Mouse (Mus musculus) embryo, embryonic 9.5 days (tissue): ENCODE results near the gene H2al1g.
"Not testable (repeated sequence)": the region's sequence is repeated elsewhere in the genome, so short reads cannot be mapped to it uniquely, and the experiment has no call there.

ENCODE experiments used
- DNase-seq: peaks from one replicate; pipeline ENCODE4 v3.0.0-alpha.2; 2017; ENCODE audit errors: extremely low spot score

Gene H2al1g

DNA sequence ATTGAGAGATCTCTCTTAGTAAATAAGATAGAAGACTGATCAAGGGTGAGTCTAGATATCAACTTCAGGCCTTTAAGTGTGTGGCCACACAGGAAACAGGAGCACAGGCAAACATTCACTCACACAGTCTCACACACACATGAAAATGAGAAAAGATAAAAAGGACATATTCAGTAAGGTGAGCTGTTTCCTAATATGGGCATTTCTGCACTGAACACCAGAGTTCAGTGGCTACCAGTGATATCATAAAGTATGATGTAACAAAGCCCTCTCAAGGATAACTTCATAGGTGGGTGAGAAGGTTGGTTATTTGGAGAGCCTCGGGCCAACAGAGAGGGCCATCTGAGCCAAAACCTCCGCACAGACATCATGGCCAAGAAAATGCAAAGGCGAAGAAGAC, at the start of gene H2al1g:
TSS of gene H2al1g (plus strand) at position 301 of the 400 bp plus-strand sequence.
- not testable (repeated sequence) for DNase-seq

GRCm38 (mm10) chrX:11269074-11269473, 49.0 kb upstream of the H2al1g start:
- DNase-seq = no peak

GRCm38 (mm10) chrX:11273190-11273589, 44.9 kb upstream of the H2al1g start:
- DNase-seq = no peak

DNA sequence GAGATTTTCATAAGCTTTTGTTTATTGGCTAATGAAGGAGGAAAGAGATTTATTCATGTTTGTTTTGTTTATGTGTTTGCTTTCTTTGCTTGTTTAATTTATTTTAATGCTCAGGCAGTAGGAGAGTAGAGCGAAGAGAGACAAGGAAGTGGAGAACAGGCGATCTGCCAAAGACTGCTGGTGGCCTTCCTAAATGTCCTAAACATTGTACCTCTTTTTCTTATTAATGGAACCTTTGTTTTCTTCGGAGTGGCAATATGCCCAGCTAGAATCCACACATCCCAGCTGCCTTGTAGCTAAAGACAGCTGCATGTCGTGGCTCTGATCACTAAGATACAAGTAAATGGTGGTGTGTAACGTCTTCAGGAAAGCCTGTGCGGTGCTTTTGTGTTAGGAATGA, 41.0 kb upstream of the H2al1g start:
- no peak for DNase-seq

DNA sequence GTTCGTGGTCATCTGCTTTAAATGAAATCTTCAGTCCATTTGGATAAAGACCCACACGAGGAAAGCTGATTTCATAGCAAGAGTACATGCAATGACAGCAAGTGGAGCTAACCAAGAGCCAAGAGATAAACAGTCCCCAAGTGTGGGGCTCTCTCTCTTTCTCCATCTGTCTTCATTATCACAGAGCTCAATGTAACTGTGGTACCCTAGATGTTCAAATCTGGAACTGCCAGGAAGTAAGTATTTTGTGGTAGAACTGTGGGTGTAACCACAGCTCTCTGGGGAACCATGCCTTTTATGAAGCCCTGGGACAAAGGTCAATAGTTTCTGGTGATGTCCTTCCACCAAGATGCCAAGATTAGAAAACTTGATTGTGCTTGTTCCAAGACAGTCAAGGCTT, 37.3 kb upstream of the H2al1g start:
- no peak for DNase-seq

DNA sequence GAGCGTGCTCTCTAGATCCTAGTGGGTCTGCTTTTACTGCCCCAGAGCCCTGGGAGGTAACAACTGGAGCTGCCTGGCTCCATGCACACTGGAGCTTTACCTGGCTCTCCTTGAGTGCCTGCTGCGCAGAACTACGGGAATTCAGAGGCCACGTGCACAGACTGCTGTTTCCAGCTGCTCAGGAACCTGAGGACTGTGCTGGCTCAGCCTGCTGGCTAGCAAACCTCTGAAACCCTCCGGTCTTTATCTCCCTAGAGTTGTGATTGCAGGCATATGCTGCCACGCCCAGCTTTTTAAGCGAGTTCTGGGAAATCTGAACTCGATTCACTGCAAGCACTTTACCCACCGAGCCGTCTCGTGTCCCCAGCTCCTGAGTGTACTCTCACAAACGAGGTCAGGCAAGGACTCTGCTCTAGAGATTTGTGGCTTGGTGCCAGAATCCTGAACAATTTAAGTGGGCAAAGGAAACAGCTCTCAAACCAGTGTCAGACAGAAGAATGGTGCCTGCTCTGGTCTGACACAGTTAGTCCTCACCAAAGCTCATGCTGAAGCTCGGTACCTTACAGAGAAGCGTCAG, 29.7 kb upstream of the H2al1g start:
- DNase-seq = no peak

DNA sequence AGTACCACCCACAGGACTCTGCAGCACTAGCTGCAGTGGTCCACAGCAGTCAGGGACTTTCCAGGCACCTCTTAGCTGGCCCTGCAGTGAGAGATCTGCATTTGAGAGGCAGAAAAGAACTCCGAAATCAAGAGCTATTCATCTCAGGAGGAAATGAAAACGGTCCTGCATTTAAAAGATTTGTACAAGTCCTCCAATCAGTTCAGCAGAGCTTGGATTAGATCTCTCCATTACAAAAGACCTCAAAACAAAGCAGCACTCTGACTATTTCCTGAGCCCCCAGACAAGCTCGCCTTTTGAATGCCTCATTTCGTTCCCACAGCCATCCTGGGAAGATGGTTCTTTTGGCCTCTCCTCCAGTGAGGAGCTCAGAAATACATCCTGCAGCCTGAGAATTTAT, 28.8 kb upstream of the H2al1g start:
- no peak for DNase-seq

DNA sequence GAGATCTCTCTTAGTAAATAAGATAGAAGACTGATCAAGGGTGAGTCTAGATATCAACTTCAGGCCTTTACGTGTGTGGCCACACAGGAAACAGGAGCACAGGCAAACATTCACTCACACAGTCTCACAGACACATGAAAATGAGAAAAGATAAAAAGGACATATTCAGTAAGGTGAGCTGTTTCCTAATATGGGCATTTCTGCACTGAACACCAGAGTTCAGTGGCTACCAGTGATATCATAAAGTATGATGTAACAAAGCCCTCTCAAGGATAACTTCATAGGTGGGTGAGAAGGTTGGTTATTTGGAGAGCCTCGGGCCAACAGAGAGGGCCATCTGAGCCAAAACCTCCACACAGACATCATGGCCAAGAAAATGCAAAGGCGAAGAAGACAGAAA, 19.1 kb upstream of the H2al1g start, which contains the start of gene H2al1a:
TSS of gene H2al1a (plus strand) at position 301 of the 400 bp plus-strand sequence.
- DNase-seq = not testable (repeated sequence)

DNA sequence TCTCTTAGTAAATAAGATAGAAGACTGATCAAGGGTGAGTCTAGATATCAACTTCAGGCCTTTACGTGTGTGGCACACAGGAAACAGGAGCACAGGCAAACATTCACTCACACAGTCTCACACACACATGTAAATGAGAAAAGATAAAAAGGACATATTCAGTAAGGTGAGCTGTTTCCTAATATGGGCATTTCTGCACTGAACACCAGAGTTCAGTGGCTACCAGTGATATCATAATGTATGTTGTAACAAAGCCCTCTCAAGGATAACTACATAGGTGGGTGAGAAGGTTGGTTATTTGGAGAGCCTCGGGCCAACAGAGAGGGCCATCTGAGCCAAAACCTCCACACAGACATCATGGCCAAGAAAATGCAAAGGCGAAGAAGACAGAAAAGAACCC, 15.9 kb upstream of the H2al1g start, which contains the start of gene H2al1b:
TSS of gene H2al1b (plus strand) at position 301 of the 400 bp plus-strand sequence.
- not testable (repeated sequence) for DNase-seq

- not testable (repeated sequence) for DNase-seq
These were observed 12.7 kb upstream of the H2al1g start, which contains the start of gene H2al1c for GRCm38 (mm10) chrX:11305355-11305754. Gene H2al1c, plus strand, starts transcription at chrX:11305655.

GRCm38 (mm10) chrX:11308524-11308923, 9.5 kb upstream of the H2al1g start, which contains the start of gene H2al1d:
Gene H2al1d, plus strand, starts transcription at chrX:11308824.
- DNase-seq = not testable (repeated sequence)

DNA sequence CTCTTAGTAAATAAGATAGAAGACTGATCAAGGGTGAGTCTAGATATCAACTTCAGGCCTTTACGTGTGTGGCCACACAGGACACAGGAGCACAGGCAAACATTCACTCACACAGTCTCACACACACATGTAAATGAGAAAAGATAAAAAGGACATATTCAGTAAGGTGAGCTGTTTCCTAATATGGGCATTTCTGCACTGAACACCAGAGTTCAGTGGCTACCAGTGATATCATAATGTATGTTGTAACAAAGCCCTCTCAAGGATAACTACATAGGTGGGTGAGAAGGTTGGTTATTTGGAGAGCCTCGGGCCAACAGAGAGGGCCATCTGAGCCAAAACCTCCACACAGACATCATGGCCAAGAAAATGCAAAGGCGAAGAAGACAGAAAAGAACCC, 6.4 kb upstream of the H2al1g start, which contains the start of gene H2al1e:
TSS of gene H2al1e (plus strand) at position 301 of the 400 bp plus-strand sequence.
- not testable (repeated sequence) for DNase-seq

GRCm38 (mm10) chrX:11314858-11315257, 3.2 kb upstream of the H2al1g start, which contains the start of gene H2al1f:
Gene H2al1f, plus strand, starts transcription at chrX:11315158.
- DNase-seq = not testable (repeated sequence)

DNA sequence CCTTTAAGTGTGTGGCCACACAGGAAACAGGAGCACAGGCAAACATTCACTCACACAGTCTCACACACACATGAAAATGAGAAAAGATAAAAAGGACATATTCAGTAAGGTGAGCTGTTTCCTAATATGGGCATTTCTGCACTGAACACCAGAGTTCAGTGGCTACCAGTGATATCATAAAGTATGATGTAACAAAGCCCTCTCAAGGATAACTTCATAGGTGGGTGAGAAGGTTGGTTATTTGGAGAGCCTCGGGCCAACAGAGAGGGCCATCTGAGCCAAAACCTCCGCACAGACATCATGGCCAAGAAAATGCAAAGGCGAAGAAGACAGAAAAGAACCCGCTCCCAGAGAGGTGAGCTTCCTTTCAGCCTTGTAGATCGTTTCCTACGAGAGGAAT, 3.1 kb downstream of the H2al1g start, which contains the start of gene H2al1h:
TSS of gene H2al1h (plus strand) at position 301 of the 400 bp plus-strand sequence.
- not testable (repeated sequence) for DNase-seq

- DNase-seq = not testable (repeated sequence)
These were observed 6.3 kb downstream of the H2al1g start, which contains the start of gene H2al1i for GRCm38 (mm10) chrX:11324359-11324758. Gene H2al1i, plus strand, starts transcription at chrX:11324659.

- DNase-seq = not testable (repeated sequence)
These were observed 9.5 kb downstream of the H2al1g start, which contains the start of gene H2al1j for GRCm38 (mm10) chrX:11327522-11327921. Gene H2al1j, plus strand, starts transcription at chrX:11327822.

DNA sequence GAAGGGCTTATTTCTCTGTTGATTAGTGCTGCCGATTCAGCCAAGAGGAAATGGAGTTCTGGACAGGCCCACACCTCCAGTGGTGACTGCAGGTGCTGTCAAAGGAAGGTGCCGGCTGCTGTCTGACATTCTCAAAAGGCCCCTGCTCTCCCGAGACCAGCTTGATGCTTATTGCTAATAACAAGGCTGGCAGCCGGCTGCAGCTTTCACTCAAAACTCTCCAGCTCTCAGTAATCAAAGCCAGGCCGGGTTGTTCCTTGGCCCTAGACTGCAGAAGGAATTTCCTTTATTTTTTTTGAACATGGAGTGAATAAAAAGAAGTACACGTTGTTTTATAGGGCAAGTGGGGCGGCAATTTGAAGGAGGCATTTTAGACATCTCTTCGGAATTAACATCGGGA, 27.7 kb downstream of the H2al1g start:
- no peak for DNase-seq

DNA sequence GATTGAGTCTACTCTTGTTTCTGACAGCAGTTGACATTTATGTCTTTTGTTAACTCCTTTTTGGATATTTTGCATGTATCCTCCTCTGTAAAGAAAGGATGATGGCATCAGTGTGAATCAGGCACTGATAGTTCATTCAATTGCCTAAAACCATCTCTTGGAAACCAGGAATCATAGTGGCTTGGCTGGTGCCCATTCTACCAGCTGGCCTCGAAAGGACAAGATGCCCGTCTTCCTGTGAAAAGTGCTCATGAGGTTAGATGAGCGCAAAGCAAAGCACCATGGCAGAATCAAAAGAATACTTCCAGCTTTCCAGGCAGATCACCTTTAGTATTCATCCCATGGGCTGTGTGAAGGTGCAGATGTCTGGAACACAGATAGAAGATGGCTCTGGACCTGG, 28.7 kb downstream of the H2al1g start:
- no peak for DNase-seq

DNA sequence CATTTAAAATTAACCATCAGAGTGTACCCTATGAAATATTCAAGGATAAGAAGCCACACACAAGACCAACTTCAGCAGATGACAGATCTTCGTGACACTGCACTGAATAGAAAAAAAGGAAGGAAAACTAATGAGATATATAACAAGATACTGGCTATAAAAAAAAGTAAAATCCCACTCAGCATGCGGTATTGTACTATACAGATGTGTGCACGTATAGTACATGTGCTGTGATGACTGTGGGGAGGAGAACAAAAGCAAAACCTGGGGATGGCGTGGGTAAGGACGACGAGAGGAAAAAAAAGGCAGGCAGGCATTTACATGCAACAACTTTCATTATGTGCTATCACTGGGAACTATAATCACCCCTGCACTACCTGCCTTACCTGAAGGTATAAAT, 42.8 kb downstream of the H2al1g start:
- DNase-seq = no peak

DNA sequence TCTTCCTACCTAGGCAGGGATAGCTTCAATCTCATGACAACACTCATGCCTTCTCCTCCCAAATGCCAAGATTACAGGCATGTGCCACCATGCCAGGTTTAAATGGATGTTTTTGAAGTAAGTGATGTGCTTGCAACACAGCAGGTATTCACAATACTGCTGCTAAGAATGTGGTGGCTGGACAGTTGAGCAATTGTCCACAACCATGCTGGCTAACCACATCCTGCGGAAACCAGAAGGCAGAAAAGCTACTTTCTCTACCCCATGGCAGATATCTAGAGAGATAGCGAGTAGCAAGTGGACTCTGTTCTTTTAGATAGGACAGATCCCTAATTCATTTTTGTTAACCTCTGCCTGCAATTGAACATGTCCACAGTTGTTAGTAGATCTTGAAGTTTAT, 43.2 kb downstream of the H2al1g start:
- DNase-seq = no peak

GRCm38 (mm10) chrX:11363890-11364289, 45.8 kb downstream of the H2al1g start:
- DNase-seq = no peak

DNA sequence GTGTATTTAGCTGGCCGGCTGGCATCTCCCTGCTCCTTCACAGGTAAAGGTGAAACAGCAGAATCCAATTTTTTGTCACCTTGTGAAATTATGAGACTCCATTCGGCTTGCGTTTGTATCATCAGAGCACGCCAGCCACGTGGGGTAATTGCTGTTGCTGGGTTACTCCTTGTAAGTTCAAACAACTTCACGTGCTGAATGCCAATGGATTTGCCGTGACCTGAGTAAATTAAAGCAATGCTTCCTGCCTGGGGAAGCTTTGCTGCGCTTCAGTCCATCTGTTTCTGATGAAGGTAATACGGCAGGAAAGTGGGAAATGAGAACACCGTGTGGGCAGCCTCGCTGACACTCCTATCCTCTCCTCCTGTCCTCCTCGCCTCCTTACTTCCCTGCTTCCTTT, 47.1 kb downstream of the H2al1g start:
- no peak for DNase-seq
